Comparison of ENCODE assay signal across 8 mouse cellular contexts in the genomic region with DNA sequence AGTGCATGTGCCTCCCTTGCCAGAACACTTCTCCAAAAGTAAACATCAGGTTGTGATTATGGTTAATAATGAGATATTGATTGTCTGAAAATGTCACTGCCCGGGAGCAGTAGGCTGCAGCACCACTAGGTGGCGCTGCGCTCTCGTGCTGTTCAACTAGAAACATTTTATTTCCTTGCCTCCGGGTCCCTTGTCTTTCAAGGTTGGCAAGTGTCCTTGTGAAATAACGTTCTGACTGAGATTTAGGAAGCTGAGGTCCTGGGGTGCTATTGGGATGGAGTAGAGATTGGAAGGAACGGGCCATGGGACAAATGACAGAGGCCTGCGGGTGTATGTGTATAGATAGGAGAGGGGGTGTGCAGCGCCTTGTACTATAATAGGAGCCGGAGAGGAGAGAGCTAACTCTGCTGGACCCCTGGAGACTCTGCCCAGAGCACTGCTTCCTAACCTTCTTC. TPM values are rescaled to one million over a fixed set of nuclear protein-coding genes. Genes with fewer than 3 reads are reported as not detected.
DNase-seq lines count a peak whose midpoint lies in the region; TF ChIP-seq lines count a peak whose summit lies in the region.

No protein-coding gene starts in this region.

- 0 out of 2 replicates have a peak overlapping the region, but pooled peaks have one; percentile 98 for H3K27ac ChIP-seq in kidney, adult 2 months (ENCODE audit: insufficient read depth, low read depth, low read length)
- H3K27ac ChIP-seq in limb, embryonic 10.5 days, result no peak overlapping the region

- TF ChIP-seq POLR2A in kidney, adult 2 months (IDR thresholded peaks at IDR 0.05; ENCODE audit: low read depth, low read length), result no peak

- 23% methylated on average over 10 of the region's 10 CpGs for WGBS in kidney, adult 2 months
- 28% methylated on average over 10 of the region's 10 CpGs for WGBS in limb, embryonic 10.5 days

- H3K4me1 ChIP-seq in kidney, adult 2 months (ENCODE audit: control insufficient read depth, insufficient read depth, low read length), result no peaks in the 10 kb centered on the region
- peaks cover 17% of the 10 kb centered on the region for H3K4me1 ChIP-seq in limb, embryonic 10.5 days

- DNase-seq in A20 (ENCODE audit: low read depth, low spot score) (peak; percentile 76), MN1 (ENCODE audit: low spot score) (peak; percentile 74)
- DNase-seq in cerebellum, postnatal 10 days, result peak; percentile 86 to 90
- peak; percentile 57 to 79 for DNase-seq in frontal cortex, postnatal 36 days (ENCODE audit: low spot score in 2 of 2)
- peak; percentile 72 for DNase-seq in kidney, adult 2 months
- peak; percentile 86 for DNase-seq in limb, embryonic 10.5 days (ENCODE audit: low spot score)
- peak; percentile 78 for DNase-seq in neural tube, embryonic 10.5 days (ENCODE audit: extremely low spot score, low spot score)
- peak; percentile 79 for DNase-seq in thymus, postnatal 4 days

- H3K9me3 ChIP-seq in limb, embryonic 10.5 days (replicated peaks), result no peaks in the 10 kb centered on the region

- no peaks in the 10 kb centered on the region for H3K27me3 ChIP-seq in kidney, adult 2 months (replicated peaks; ENCODE audit: control insufficient read depth, insufficient read depth, low read length)
- H3K27me3 ChIP-seq in limb, embryonic 10.5 days (ENCODE audit: low read depth, poor library complexity, severe bottlenecking), result no peaks in the 10 kb centered on the region

- H3K36me3 ChIP-seq in kidney, adult 2 months (ENCODE audit: control insufficient read depth, insufficient read depth, low read length), result no peaks in the 10 kb centered on the region; the same call in 1 of the 2 replicates
- H3K36me3 ChIP-seq in limb, embryonic 10.5 days, result peaks cover 14% of the 10 kb centered on the region

- 0 out of 2 replicates have a peak overlapping the region, but pooled peaks have one; percentile 1 for H3K4me3 ChIP-seq in kidney, adult 2 months (ENCODE audit: insufficient read depth, low read depth, low read length)
- H3K4me3 ChIP-seq in limb, embryonic 10.5 days, result no peak overlapping the region

- peak; percentile 94 for TF ChIP-seq CTCF in kidney, adult 2 months (conservative IDR thresholded peaks at IDR 0.05; ENCODE audit: insufficient read depth, insufficient read length, low read depth, low read length)

RNA-seq across cellular contexts. Expression of gene Mrps23, which starts 12.1 kb away (rescaled TPM):
- 53.0 and 61.6 TPM in 2 replicates for polyA plus RNA-seq in kidney, adult 2 months (2012; rRNA removed)
- polyA plus RNA-seq in limb, embryonic 10.5 days (2016; fragmentation: Nextera tagmentation; extraction: Ambion mirVana), result 57.9 and 68.1 TPM in 2 replicates
